Mouse (Mus musculus): ENCODE results near the gene Vmn1r36.

- TF ChIP-seq GATA1 (IDR thresholded peaks at IDR 0.05; ENCODE audit: low read length) (no peak), TAL1 (IDR thresholded peaks at IDR 0.05; ENCODE audit: low read length) (no peak)
Observed at GRCm38 (mm10) chr6:66708901-66709300, 10.1 kb downstream of the Vmn1r36 start.
